Mouse (Mus musculus) midbrain, embryonic 16.5 days (tissue): ENCODE data around the gene Rab17. TPM values are rescaled to one million over a fixed set of nuclear protein-coding genes. Genes with fewer than 3 reads are reported as not detected.

ENCODE experiments used
- ATAC-seq: fragments of 200-750 bp; cut with Nextera tagmentation; 2 replicates; pipeline ENCODE4 v1.8.0; 2017; ENCODE audit warnings: moderate TSS enrichment
- H3K27ac ChIP-seq: fragments of 300-500 bp; sonication (generic); 2 replicates; pipeline ENCODE4 v1.5.1; 2014; ENCODE audit warnings: mild to moderate bottlenecking, low read length, mixed read lengths
- H3K27me3 ChIP-seq: fragments of 300-500 bp; sonication (generic); 2 replicates; pipeline ENCODE4 v1.6.1; 2014; ENCODE audit warnings: low read depth, low read length, mixed read lengths; ENCODE audit not compliant: control insufficient read depth, insufficient read depth
- H3K36me3 ChIP-seq: fragments of 300-500 bp; sonication (generic); 2 replicates; pipeline ENCODE4 v1.6.1; 2014; ENCODE audit warnings: mild to moderate bottlenecking, low read length, moderate library complexity, mixed read lengths; ENCODE audit not compliant: control insufficient read depth, insufficient read depth
- H3K4me1 ChIP-seq: fragments of 300-500 bp; sonication (generic); 2 replicates; pipeline ENCODE4 v1.6.1; 2014; ENCODE audit warnings: mild to moderate bottlenecking, low read length, mixed read lengths; ENCODE audit not compliant: control insufficient read depth, insufficient read depth
- H3K4me2 ChIP-seq: fragments of 300-500 bp; sonication (generic); 2 replicates; pipeline ENCODE4 v1.6.1; 2014; ENCODE audit warnings: mild to moderate bottlenecking, low read length, mixed read lengths
- H3K4me3 ChIP-seq: fragments of 300-500 bp; sonication (generic); 2 replicates; pipeline ENCODE4 v1.5.1; 2014; ENCODE audit warnings: low read depth, mild to moderate bottlenecking, low read length, moderate library complexity, mixed read lengths
- H3K9ac ChIP-seq: fragments of 300-500 bp; sonication (generic); 2 replicates; pipeline ENCODE4 v1.6.1; 2014; ENCODE audit warnings: low read depth, low read length, mixed read lengths
- H3K9me3 ChIP-seq: fragments of 300-500 bp; sonication (generic); replicated peaks from 2 replicates; pipeline ENCODE4 v1.6.1; 2014; ENCODE audit warnings: mild to moderate bottlenecking, low read length, mixed read lengths; ENCODE audit not compliant: control insufficient read depth, poor library complexity, severe bottlenecking
- WGBS: fragments of 180-500 bp; shearing (Covaris S2); extraction: QIAGEN DNeasy Blood & Tissue Kit; methylation state at CpG from one replicate; pipeline ENCODE4 v1.1.7; 2014; 5-methylcytosine and 5-hydroxymethylcytosine counted together
- polyA plus RNA-seq: library from polyadenylated mRNA; unstranded; fragments of >200 nt; fragmentation: Nextera tagmentation; extraction: Ambion mirVana; gene quantifications from 2 replicates; pipeline ENCODE4 v1.2.1, GENCODE M21; 2015

The Rab17 gene
- polyA plus RNA-seq, 1 experiment from 2014 or later = 0.19 TPM

DNA sequence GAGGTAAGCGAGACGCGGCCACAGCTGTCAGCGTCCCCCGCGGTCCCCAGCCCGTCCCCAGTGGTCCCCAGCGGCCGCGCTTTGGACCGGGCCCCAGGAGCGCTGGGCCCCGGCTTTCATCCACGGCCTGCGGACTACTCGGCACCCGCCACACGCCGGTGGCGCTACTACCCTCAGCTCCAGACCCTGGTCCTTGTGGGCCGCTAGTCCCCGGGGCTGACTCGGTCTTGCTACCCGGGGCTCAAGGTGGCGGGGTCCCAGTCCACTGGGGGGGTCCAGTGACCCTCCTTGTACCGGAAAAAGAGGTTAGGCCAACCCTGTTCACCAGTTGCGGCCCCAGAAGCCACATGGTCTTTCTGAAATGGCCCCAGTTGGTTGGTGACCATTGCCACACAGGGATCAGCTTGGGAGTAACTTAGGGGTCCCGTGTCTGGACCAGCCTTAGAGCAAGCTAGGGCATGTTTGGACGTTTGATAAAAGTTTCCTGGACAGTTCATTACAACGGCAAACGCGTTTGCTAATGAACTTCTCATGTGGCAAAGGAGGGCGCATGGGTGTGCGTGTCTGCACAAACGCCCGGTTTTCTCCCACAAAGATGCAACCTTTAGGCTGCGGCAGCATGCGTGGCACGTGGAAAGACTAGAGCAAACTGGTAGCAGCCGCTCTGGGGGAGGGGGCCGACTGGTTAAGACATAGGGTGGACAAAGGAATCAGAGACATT lies 29.6 kb upstream of the Rab17 start:
- peak; percentile 71 for ATAC-seq
- H3K27ac ChIP-seq = peak overlapping the region; percentile 62
- 2% methylated on average over 36 of the region's 41 CpGs for WGBS
- H3K36me3 ChIP-seq = no peaks in the 10 kb centered on the region
- H3K27me3 ChIP-seq = no peaks in the 10 kb centered on the region
- peak overlapping the region; percentile 83 for H3K9ac ChIP-seq
- H3K4me3 ChIP-seq = peak overlapping the region; percentile 74
- H3K4me2 ChIP-seq = peak overlapping the region; percentile 60
- peaks cover 16% of the 10 kb centered on the region for H3K4me1 ChIP-seq
- no peaks in the 10 kb centered on the region for H3K9me3 ChIP-seq

GRCm38 (mm10) chr1:90998268-90998890 lies 28.9 kb upstream of the Rab17 start, which contains the start of gene Lrrfip1:
Gene Lrrfip1 (plus strand): TSS chr1:90998737.
- H3K36me3 ChIP-seq = no peaks in the 10 kb centered on the region
- peak within 1 kb of the TSS; percentile 60 for H3K4me2 ChIP-seq
- peak within 1 kb of the TSS; percentile 83 for H3K9ac ChIP-seq
- H3K4me3 ChIP-seq = peak within 1 kb of the TSS; percentile 74
- no peaks in the 10 kb centered on the region for H3K9me3 ChIP-seq
- H3K27ac ChIP-seq = peak within 1 kb of the TSS; percentile 62
- 3% methylated on average over 47 of the region's 59 CpGs for WGBS
- no peaks in the 10 kb centered on the region for H3K27me3 ChIP-seq
- peaks cover 16% of the 10 kb centered on the region for H3K4me1 ChIP-seq
- ATAC-seq = peak; percentile 89

- no peaks in the 10 kb centered on the region for H3K27me3 ChIP-seq
- whole genome bisulfite sequencing = 87% methylated on average over 5 of the region's 5 CpGs
- H3K4me2 ChIP-seq = peak overlapping the region; percentile 60
- no peaks in the 10 kb centered on the region for H3K36me3 ChIP-seq
- H3K4me3 ChIP-seq = no peak overlapping the region; the same call in 1 of the 2 replicates
- H3K9ac ChIP-seq = no peak overlapping the region
- H3K4me1 ChIP-seq = peaks cover 16% of the 10 kb centered on the region
- H3K9me3 ChIP-seq = no peaks in the 10 kb centered on the region
- H3K27ac ChIP-seq = no peak overlapping the region
- no peak for ATAC-seq
These were observed 28.2 kb upstream of the Rab17 start for GRCm38 (mm10) chr1:90997641-90998040.

- Histone ChIP-seq H3K9me3 (no peaks in the 10 kb centered on the region), H3K4me1 (peaks cover 16% of the 10 kb centered on the region), H3K9ac (no peak overlapping the region), H3K36me3 (no peaks in the 10 kb centered on the region), H3K27me3 (no peaks in the 10 kb centered on the region), H3K27ac (no peak overlapping the region), H3K4me3 (no peak overlapping the region), H3K4me2 (no peak overlapping the region)
- WGBS = 76% methylated on average over 4 of the region's 4 CpGs
- ATAC-seq = no peak
These were observed 27.7 kb upstream of the Rab17 start for GRCm38 (mm10) chr1:90997136-90997535.

GRCm38 (mm10) chr1:90995916-90996315 lies 26.5 kb upstream of the Rab17 start:
- Histone ChIP-seq H3K4me1 (peaks cover 16% of the 10 kb centered on the region), H3K36me3 (no peaks in the 10 kb centered on the region), H3K4me3 (no peak overlapping the region), H3K27ac (no peak overlapping the region), H3K9ac (no peak overlapping the region), H3K27me3 (no peaks in the 10 kb centered on the region), H3K4me2 (no peak overlapping the region), H3K9me3 (no peaks in the 10 kb centered on the region)
- ATAC-seq = no peak
- WGBS = 92% methylated on average over 1 of the region's 1 CpGs

DNA sequence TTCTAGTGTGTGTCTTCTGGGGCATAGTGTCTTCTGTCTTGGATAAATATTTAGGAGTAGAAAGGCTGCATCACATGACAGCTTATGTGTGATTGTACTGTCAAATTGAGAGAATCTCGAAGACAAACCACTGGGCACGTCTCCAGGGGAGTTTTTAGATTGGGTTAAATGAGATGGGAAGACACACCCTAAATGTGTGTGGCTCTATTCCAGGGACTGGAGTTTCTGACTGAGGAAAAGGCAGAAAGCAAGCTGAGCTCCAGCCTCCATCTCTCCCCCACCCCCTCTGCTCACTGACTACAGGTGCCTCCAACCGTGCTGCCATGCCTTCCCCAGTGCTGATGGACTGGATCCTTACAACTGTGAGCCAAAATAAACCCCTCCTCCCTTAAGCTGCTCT lies 11.9 kb upstream of the Rab17 start:
- no peaks in the 10 kb centered on the region for H3K27me3 ChIP-seq
- H3K4me1 ChIP-seq = no peaks in the 10 kb centered on the region
- H3K4me3 ChIP-seq = no peak overlapping the region
- no peaks in the 10 kb centered on the region for H3K36me3 ChIP-seq
- H3K4me2 ChIP-seq = no peak overlapping the region
- H3K9ac ChIP-seq = no peak overlapping the region
- H3K27ac ChIP-seq = no peak overlapping the region
- ATAC-seq = no peak
- H3K9me3 ChIP-seq = no peaks in the 10 kb centered on the region
- WGBS = 87% methylated on average over 3 of the region's 3 CpGs

DNA sequence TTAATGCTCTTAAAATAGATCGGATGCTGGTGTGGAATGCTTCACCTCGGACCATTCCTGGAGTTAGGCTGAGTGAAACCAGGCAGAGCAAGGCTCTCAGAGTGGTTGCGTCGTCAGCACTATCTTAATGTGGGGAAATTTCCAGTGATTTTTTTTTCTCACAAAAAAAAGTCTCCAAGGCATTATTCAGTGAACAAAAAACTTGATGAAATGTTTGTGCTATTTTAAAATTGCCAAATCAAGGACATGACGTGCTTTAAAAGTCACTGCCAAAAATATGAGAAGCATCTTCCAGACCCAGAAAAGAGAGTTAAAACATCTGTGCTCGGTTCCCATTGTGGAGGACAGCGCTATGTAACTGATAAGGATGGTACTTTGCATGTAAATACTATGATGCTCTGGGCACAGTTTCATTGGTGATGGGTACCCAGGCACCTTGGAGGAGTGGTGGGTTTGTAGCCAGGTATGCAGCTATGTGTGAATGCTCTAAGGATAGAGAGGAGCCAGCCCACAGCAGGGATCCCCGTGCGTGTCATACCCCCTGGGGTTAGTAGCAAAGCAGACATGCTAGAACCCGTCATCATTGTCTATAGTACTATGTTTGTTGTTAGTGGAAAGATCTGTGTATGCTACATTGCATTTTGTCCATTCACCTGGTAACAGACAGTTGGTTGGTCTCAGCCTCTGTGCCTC lies 11.3 kb upstream of the Rab17 start:
- H3K4me1 ChIP-seq = peaks cover 3% of the 10 kb centered on the region; the same call in 1 of the 2 replicates
- no peak overlapping the region for H3K27ac ChIP-seq
- no peak for ATAC-seq
- H3K4me3 ChIP-seq = no peak overlapping the region
- H3K4me2 ChIP-seq = no peak overlapping the region
- 80% methylated on average over 10 of the region's 10 CpGs for WGBS
- no peak overlapping the region for H3K9ac ChIP-seq
- no peaks in the 10 kb centered on the region for H3K27me3 ChIP-seq
- no peaks in the 10 kb centered on the region for H3K9me3 ChIP-seq
- no peaks in the 10 kb centered on the region for H3K36me3 ChIP-seq

- H3K36me3 ChIP-seq = no peaks in the 10 kb centered on the region
- H3K9me3 ChIP-seq = no peaks in the 10 kb centered on the region
- no peak; the same call in 1 of the 2 replicates for ATAC-seq
- peaks cover 24% of the 10 kb centered on the region for H3K4me1 ChIP-seq
- 41% methylated on average over 4 of the region's 4 CpGs for WGBS
- no peak overlapping the region for H3K27ac ChIP-seq
- H3K4me3 ChIP-seq = no peak overlapping the region
- H3K27me3 ChIP-seq = no peaks in the 10 kb centered on the region
- H3K4me2 ChIP-seq = no peak overlapping the region
- no peak overlapping the region for H3K9ac ChIP-seq
These were observed 6.5 kb upstream of the Rab17 start for GRCm38 (mm10) chr1:90975960-90976359.
